Mouse (Mus musculus) adrenal gland (tissue): ENCODE data around the gene Cryga.

Experiments used
- intact Hi-C: fragments of 180-260 bp; cut with DNase I; formaldehyde crosslinking; loops from one replicate; pipeline ENCODE4 v1.15.1; 2025
- long read RNA-seq, 2 experiments: library from polyadenylated mRNA; unstranded; transcript quantifications; one replicate each; pipeline ENCODE4 v2.0.0; 2020; ENCODE audit warnings: borderline replicate concordance in 1 of 2; ENCODE audit not compliant: insufficient replicate concordance in 1 of 2

Gene Cryga
- long read RNA-seq, experiment 1 = 0 reads
- long read RNA-seq, experiment 2 = 0 reads

DNA sequence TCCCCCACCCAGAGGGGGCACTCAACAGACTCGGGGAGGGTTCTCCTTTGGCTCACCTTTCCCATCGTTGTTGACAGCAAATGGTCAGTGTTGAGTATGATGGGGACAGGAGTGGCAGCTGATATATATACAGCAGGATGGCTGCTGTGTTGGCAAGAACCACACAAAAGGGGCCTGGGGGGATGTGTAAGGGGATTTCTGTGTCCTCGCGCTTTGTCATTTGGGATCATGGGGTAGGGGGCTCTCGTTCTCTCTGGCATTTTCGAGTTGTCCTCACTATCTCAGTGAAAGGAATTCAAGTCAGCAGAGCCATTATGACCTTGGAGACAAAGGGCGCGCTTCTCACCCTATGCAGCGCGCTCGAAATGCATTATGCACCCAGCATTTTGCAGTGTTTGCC lies at the start of gene Cryga:
TSS of gene Cryga (minus strand) at position 101 of the 400 bp plus-strand sequence.
- intact Hi-C loops = no loop called here

- intact Hi-C loops = no loop called here
Measured at GRCm38 (mm10) chr1:65147971-65148370, 44.8 kb upstream of the Cryga start.

GRCm38 (mm10) chr1:65147326-65147725 lies 44.2 kb upstream of the Cryga start:
- intact Hi-C loops = no loop called here

DNA sequence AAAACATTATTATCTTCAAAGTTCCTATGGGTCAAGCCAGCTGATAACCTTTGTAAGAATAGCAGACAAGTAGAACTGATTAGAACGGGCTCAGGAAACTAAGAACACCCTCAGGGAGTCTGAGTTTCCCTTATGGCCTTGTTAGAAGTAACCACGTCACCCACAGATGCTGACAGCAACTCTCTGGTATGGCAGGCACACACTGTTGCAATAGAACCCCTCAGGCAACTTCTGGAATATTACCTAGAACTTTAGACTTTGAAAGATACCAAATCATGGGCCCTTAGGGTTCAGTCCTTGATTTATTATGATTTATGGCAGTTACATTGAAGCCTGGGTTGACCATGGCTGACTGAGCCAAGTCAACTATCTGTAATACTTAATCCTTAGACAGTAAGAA lies 43.4 kb upstream of the Cryga start:
- intact Hi-C loops = no loop called here

GRCm38 (mm10) chr1:65144783-65145182 lies 41.6 kb upstream of the Cryga start:
- intact Hi-C loops = no loop called here

- intact Hi-C loops = no loop called here
Measured at GRCm38 (mm10) chr1:65137560-65137959, 34.4 kb upstream of the Cryga start.

DNA sequence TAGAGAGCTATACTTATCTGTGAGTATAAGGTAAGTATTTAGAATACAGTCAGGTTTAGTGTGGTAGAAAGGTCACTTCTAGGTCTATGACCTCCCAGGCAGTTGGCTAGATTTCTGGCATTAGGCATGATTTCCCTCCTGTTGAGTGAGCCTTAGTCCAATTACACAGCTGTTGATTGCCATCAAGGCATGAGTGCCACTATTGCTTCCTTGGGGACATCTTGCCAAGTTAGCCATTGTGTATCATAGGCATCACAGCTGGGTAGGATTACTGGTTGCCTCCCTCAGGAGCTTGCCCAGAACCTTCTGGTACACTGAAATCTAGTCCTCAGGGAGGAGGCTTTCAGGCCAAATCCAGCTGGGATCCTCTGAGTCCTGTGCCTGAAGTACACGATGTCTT lies 29.7 kb upstream of the Cryga start:
- intact Hi-C loops = no loop called here

- intact Hi-C loops = no loop called here
Measured at GRCm38 (mm10) chr1:65131671-65132070, 28.5 kb upstream of the Cryga start.

- intact Hi-C loops = no loop called here
Measured at GRCm38 (mm10) chr1:65130226-65130625, 27.1 kb upstream of the Cryga start.

- intact Hi-C loops = no loop called here
Measured at GRCm38 (mm10) chr1:65129634-65130180, 26.5 kb upstream of the Cryga start.

DNA sequence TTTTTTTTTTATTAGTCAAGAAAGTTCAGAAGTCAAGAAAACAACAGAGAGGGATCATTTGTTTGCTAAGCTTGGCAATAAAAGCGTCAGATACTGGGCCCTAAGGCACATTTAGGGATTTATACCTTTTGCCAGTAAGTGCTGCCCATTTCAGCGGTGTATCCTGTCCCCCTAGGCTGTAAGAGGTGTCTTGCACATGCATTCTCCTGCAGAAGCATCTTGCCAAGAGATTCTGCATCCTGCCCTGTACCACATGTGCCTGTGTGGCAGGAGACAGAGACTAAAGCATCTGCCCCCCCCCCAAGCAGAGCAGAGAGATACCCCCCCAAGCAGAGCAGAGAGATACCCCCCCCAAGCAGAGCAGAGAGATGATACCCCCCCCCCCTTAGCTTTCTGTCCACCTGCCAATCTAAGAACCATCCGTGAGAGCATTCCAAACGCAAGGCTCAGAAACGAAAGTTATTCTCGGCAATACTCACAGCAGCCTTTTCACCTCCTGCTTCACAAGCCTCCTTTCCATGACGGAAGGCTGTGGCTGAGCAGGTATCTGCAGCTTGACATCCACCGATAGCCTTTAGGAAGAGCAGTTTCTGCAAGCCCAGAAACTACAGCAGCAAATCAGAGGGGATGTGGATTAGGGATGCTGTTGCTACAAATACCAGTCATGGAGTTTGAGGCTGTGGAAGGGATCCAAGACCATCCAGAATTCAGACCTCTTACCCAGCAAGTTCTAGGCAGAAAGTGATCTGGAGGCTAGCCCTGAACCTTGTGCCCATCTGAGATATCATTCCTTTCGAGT lies 19.6 kb upstream of the Cryga start, which contains the start of gene D630023F18Rik:
TSS of gene D630023F18Rik (minus strand) at position 641 of the 799 bp plus-strand sequence.
- intact Hi-C loops = no loop called here

DNA sequence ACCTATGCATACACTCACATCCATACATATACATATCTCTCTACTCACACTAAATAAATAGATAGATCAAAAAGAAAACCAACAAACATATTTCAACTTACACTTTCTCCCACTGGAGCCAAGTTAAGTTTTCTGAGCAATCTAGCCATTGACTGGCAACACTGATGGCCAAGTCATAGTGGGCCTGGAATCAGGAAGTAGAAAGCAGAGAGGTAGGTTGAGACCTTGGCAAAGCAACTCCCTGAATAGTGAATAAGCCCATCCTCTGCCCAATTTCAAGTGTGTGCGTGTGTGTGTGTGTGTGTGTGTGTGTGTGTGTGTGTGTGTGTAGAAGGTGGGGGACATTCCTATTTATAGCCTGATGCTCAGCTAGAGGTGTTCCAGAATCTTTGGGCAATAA lies 16.3 kb upstream of the Cryga start, which contains the start of gene Gm28845:
TSS of gene Gm28845 (minus strand) at position 121 of the 400 bp plus-strand sequence.
- intact Hi-C loops = no loop called here

GRCm38 (mm10) chr1:65118150-65118913 lies 15.2 kb upstream of the Cryga start:
- intact Hi-C loops = no loop called here

DNA sequence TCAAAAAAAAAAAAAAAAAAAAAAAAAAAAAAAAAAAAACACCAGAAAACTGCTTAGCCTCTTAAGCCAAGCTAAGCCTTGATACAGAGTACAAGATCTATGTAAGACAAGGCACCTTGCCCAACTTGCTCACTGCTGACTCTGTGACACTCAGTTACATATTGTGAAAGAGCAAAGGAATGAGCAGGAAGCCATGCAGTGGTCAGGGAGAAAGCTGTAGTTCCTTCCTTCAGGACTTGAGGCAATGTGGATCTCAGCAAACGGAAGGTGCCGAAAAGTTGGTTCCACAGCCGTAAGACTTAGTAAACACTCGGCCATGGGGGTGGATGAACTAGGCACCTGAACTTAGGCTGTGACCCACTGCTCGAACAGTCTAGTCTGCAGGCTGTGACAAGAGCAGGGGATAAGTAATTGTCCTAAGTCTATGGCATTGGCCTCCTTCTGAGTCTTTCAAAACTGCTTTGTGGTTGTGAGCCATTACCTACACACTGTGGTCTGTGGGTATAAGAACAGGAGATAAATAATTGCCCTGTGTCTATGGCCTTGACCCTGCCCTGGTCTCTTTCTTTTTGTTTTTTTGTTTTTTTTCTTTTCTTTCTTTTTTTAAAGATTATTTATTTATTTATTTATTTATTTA lies 10.5 kb upstream of the Cryga start:
- intact Hi-C loops = loop anchor here (2.0 kb wide), 1 partner anchor 65 kb away; no protein-coding TSS in a partner anchor

DNA sequence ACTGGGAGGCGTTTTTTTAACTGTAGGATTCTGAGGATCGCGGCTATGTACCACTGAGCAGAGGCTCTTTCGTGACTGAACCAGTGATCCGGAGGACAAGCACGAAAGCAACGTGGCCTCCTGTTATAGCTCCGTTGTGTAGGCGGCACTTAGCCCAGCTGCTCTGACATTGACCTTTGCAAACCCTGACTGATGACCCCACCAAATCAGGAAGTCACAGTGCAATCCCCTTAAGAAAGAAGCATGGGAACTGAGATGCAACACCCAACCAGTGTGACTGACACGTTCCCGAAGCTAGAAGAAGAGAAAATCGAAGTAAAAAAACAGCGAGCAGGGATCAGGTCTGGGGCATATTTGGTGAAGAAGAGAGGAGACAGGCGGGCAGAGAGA lies 9.6 kb upstream of the Cryga start:
- intact Hi-C loops = loop anchor here (2.0 kb wide), 1 partner anchor 66 kb away; no protein-coding TSS in a partner anchor

DNA sequence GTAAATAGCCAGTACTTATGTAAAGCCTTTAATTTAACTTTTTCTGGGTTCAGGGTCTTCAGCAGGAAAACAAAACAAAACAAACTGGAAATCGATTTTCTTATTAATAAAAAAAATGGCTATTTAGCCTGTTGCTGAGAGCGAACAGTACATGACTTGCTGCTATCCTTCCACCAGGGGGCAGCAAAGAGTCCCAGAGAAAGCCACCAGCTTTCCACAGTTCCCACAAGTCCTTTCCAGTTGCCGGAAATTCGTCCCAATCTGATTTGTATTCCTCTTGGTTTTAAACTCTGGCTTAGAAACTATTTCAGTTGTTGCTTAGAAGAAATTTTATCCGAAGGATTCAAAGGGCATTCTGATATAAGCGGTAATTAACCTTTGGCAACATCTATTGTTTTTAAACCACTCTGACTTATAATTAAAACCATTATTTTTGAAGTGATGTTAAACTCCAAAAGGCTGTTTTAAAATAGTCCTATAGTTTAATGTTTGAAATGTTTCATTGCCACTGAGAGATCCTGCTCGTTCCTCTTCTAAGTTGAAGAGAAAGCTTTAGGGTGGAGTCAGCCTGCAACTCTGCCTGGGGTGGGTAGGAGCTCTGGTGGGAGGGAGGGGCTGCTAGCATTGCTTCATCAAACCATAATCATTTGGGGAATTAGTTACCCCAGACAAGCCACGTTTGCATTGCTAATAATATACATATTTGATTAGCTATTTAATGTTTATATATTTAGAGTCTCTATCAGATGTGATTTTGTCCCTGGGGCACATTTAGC lies 9.0 kb upstream of the Cryga start:
- intact Hi-C loops = loop anchor here (2.0 kb wide), 1 partner anchor 67 kb away; no protein-coding TSS in a partner anchor

DNA sequence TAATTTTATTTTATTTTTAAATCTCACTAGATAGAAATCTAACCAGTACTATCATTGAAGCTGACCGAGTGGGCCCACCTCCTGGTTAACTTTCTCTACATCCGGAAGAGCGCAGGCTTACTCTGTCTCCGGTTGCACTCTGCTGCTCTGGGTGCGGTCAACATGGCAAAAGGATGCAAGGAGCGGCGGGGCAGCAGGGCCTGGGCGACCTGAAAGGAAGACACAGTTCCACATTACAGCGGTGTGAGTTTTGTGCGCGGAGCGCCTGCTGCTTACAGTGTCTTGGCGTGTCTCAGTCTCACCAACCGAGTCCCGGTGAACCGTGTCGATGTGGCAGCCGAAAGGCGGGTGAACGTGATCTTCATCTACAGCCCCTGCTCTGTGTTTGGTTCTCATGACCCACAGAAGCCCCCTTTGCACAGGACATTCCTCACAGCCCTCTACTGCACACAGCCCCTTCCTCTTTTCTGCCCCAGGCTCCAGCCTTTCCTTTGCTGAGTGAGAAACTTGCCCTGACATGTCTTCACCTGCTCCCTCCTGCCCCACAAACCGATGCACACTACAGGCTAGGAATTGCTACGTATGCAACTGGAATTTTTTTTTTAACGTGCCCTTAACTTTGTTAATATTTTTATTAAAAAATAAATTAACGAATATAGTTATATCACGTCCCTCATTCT lies 6.7 kb upstream of the Cryga start:
- intact Hi-C loops = no loop called here

DNA sequence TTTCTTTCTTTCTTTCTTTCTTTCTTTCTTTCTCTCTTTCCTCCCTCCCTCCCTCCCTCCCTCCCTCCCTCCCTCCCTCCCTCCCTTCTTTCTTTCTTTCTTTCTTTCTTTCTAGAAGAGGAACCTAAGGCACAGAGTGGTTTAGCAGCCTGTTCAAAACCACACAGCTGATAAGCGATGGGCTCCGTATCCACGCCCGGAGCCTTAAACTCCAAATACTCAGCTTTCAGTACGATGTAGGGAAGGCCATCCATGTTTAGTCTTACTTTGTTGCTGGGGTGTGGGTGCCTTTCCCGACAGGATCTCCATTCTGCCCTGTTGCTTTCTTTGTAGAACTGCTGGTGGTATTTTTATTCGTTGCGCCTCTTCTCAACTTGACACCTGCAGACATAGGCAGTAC lies 6.0 kb upstream of the Cryga start:
- intact Hi-C loops = no loop called here

GRCm38 (mm10) chr1:65107654-65108279 lies 4.6 kb upstream of the Cryga start:
- intact Hi-C loops = no loop called here
